Mouse (Mus musculus) CH12.LX (cell line): ENCODE measurements around the gene Dennd2d. TPM values are rescaled to one million over a fixed set of nuclear protein-coding genes. Genes with fewer than 3 reads are reported as not detected.

ENCODE experiments used
- DNase-seq: peaks from one replicate; pipeline ENCODE4 v3.0.0-alpha.2; 2013; ENCODE audit errors: extremely low read depth
- H3K27ac ChIP-seq: 2 replicates; pipeline ENCODE4 v1.5.1; 2012; ENCODE audit warnings: low read depth, mild to moderate bottlenecking, control low read depth, moderate library complexity; ENCODE audit not compliant: insufficient read depth
- H3K27me3 ChIP-seq: replicated peaks from 2 replicates; pipeline ENCODE3; 2012; ENCODE audit warnings: inconsistent platforms
- H3K36me3 ChIP-seq, 2 experiments: replicated peaks in 1 of 2; 2 replicates each; pipeline versions ENCODE3 to v1.6.1; 2012; ENCODE audit warnings: inconsistent platforms in 1 of 2, low read length in 1 of 2, mild to moderate bottlenecking in 1 of 2, mixed read lengths in 1 of 2, moderate library complexity in 1 of 2; ENCODE audit not compliant: control insufficient read depth in 1 of 2, insufficient read depth in 1 of 2
- H3K4me1 ChIP-seq, 2 experiments: 2 replicates each; pipeline ENCODE4 v1.6.1; 2012; ENCODE audit warnings: inconsistent platforms in 1 of 2, moderate library complexity in 1 of 2; ENCODE audit not compliant: insufficient read depth in 2 of 2, control insufficient read depth in 1 of 2
- H3K4me2 ChIP-seq: 2 replicates; pipeline ENCODE4 v1.6.1; 2012; ENCODE audit warnings: low read depth, mild to moderate bottlenecking, control low read depth; ENCODE audit not compliant: poor library complexity, insufficient read depth, severe bottlenecking
- H3K4me3 ChIP-seq, 3 experiments: fragments of 150-350 bp in 1 of 3; sonication (generic) in 1 of 3; replicated peaks in 1 of 3; 2 replicates each; pipeline versions ENCODE3 to v1.5.1; 2011 to 2012; ENCODE audit warnings: low read depth in 2 of 3, low read length in 2 of 3, mild to moderate bottlenecking in 2 of 3, moderate library complexity in 2 of 3, control low read depth in 1 of 3, improper control_type of control experiment in 1 of 3, inconsistent platforms in 1 of 3, mixed read lengths in 1 of 3; ENCODE audit not compliant: poor library complexity in 1 of 3
- H3K79me2 ChIP-seq: replicated peaks from 2 replicates; pipeline ENCODE4 v1.6.1; 2012; ENCODE audit warnings: mild to moderate bottlenecking, moderate library complexity; ENCODE audit not compliant: control insufficient read depth, poor library complexity, insufficient read depth, severe bottlenecking; ENCODE audit errors: extremely low read depth
- H3K9ac ChIP-seq: 2 replicates; pipeline ENCODE4 v1.6.1; 2012; ENCODE audit warnings: low read depth, mild to moderate bottlenecking, control low read depth, moderate library complexity; ENCODE audit not compliant: insufficient read depth
- H3K9me3 ChIP-seq: replicated peaks from 2 replicates; pipeline ENCODE3; 2012; ENCODE audit warnings: low read length, inconsistent platforms, mixed read lengths
- CHD2 ChIP-seq: IDR thresholded peaks from 2 replicates; pipeline ENCODE4 v1.6.1; 2011; ENCODE audit warnings: low read length, improper control_type of control experiment
- CTCF ChIP-seq, 2 experiments: IDR thresholded peaks in 1 of 2; conservative IDR thresholded peaks in 1 of 2; 2 replicates each; pipeline ENCODE4 v1.5.1; 2011 to 2012; ENCODE audit warnings: low read depth in 2 of 2, low read length in 2 of 2, improper control_type of control experiment in 1 of 2, inconsistent platforms in 1 of 2, mild to moderate bottlenecking in 1 of 2, moderate library complexity in 1 of 2
- E2F4 ChIP-seq: IDR thresholded peaks from 2 replicates; pipeline ENCODE4 v1.6.1; 2011; ENCODE audit warnings: low read depth, low read length, improper control_type of control experiment; ENCODE audit not compliant: insufficient replicate concordance
- IRF4 ChIP-seq: IDR thresholded peaks from 2 replicates; pipeline ENCODE4 v1.6.1; 2014; ENCODE audit warnings: low read depth, mild to moderate bottlenecking, inconsistent platforms, low read length, improper control_type of control experiment
- JUN ChIP-seq: IDR thresholded peaks from 2 replicates; pipeline ENCODE4 v1.6.1; 2011; ENCODE audit warnings: low read depth, mild to moderate bottlenecking, low read length, improper control_type of control experiment, moderate library complexity; ENCODE audit not compliant: insufficient read depth
- JUND ChIP-seq: conservative IDR thresholded peaks from 2 replicates; pipeline ENCODE4 v1.6.1; 2011; ENCODE audit warnings: low read depth, low read length, improper control_type of control experiment
- KAT2A ChIP-seq: IDR thresholded peaks from 2 replicates; pipeline ENCODE4 v1.6.1; 2012; ENCODE audit warnings: low read length, improper control_type of control experiment, inconsistent platforms; ENCODE audit not compliant: insufficient replicate concordance
- MAFK ChIP-seq: IDR thresholded peaks from 2 replicates; pipeline ENCODE4 v1.6.1; 2011; ENCODE audit warnings: low read length, improper control_type of control experiment; ENCODE audit not compliant: insufficient replicate concordance
- MAX ChIP-seq: IDR thresholded peaks from 2 replicates; pipeline ENCODE4 v1.6.1; 2011; ENCODE audit warnings: low read length, improper control_type of control experiment
- MXI1 ChIP-seq: IDR thresholded peaks from 2 replicates; pipeline ENCODE4 v1.6.1; 2011; ENCODE audit warnings: mild to moderate bottlenecking, low read depth, low read length, improper control_type of control experiment
- PAX5 ChIP-seq: IDR thresholded peaks from 2 replicates; pipeline ENCODE4 v1.6.1; 2012; ENCODE audit warnings: low read length, inconsistent platforms, mixed read lengths
- RAD21 ChIP-seq: IDR thresholded peaks from 2 replicates; pipeline ENCODE4 v1.6.1; 2011; ENCODE audit warnings: low read depth, mild to moderate bottlenecking, low read length, improper control_type of control experiment, moderate library complexity
- SIN3A ChIP-seq: IDR thresholded peaks from 2 replicates; pipeline ENCODE4 v1.6.1; 2012; ENCODE audit warnings: low read length, improper control_type of control experiment, inconsistent platforms
- SMC3 ChIP-seq: IDR thresholded peaks from 2 replicates; pipeline ENCODE4 v1.6.1; 2011; ENCODE audit warnings: low read depth, low read length, improper control_type of control experiment
- UBTF ChIP-seq: IDR thresholded peaks from 2 replicates; pipeline ENCODE4 v1.6.1; 2012; ENCODE audit warnings: low read depth, mild to moderate bottlenecking, inconsistent platforms, low read length, improper control_type of control experiment, moderate library complexity
- ZMIZ1 ChIP-seq: IDR thresholded peaks from 2 replicates; pipeline ENCODE4 v1.6.1; 2012; ENCODE audit warnings: low read depth, mild to moderate bottlenecking, inconsistent platforms, low read length, improper control_type of control experiment
- dilution Hi-C: fragments of 300-500 bp; cut with MboI; formaldehyde crosslinking; loops from 2 replicates; pipeline ENCODE4 v1.14.3; 2020; ENCODE audit warnings: low sequenced_read_pairs; ENCODE audit not compliant: extremely low pct_unique_long_range_greater_than_20kb, extremely low pct_ligation_motif_present
- in situ Hi-C: fragments of 300-500 bp; cut with MboI; formaldehyde crosslinking; loops from 3 replicates; pipeline ENCODE4 v1.14.3; 2019; ENCODE audit warnings: low sequenced_read_pairs, low pct_ligation_motif_present, low pct_unique_long_range_greater_than_20kb, mixed read lengths
- polyA plus RNA-seq: library from polyadenylated mRNA; unstranded; fragments of >175 nt; gene quantifications from 2 replicates; pipeline ENCODE4 v1.2.1, GENCODE M21; 2012; ENCODE audit warnings: low read depth; ENCODE audit not compliant: insufficient read length
- total RNA-seq, 2 experiments: library from RNA; depleted of rRNA; stranded (reverse); fragments of 300-350 nt in 1 of 2; fragments of >200 nt in 1 of 2; gene quantifications; 2 replicates each; pipeline ENCODE4 v1.2.3; 2012 to 2014

Gene Dennd2d
- total and polyA plus RNA-seq, 3 experiments, result 30.4 to 39.8 (median 38.2) TPM

DNA sequence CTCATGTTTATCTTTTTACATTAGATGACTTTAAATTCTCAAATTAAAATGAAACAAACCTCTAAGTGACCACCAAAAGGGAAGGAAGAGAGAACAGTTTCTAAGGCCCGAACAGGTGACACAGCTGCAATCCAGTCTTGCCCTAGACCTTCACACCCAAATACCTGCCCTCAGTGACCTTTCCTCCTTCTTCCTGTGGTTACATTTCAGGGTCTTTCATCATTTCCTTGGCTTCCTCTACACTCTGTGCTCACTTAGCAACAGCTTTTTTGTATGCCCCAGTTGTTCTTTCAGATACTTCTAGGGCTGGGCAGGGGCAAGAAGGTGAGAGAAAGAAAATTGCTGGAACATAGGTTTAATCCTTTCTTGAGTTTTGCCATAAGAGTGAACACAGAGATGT lies 17.5 kb upstream of the Dennd2d start:
- TF ChIP-seq MXI1 (no peak), CTCF (conservative IDR thresholded peaks at IDR 0.05 in 1 of 2, IDR thresholded peaks at IDR 0.05 in 1 of 2; ENCODE audit: low read depth in 2 of 2, low read length in 2 of 2) (no peak), SIN3A (no peak), JUND (no peak), UBTF (no peak), PAX5 (no peak), MAFK (no peak), E2F4 (no peak), JUN (no peak), RAD21 (no peak), MAX (no peak)
- TF ChIP-seq, all 38 proteins: peak for 0
- no peak for DNase-seq
- Histone ChIP-seq H3K27ac (peak overlapping the region; percentile 36; the same call in 1 of the 2 replicates), H3K27me3 (no peaks in the 10 kb centered on the region), H3K9ac (peak overlapping the region; percentile 48), H3K79me2 (no peaks in the 10 kb centered on the region), H3K4me2 (peak overlapping the region; percentile 42), H3K4me1 (peaks cover 8 to 24% of the 10 kb centered on the region in 2 experiments), H3K4me3 (peak overlapping the region in 1 of 3 experiments; percentile 25), H3K9me3 (no peaks in the 10 kb centered on the region), H3K36me3 (no peaks in the 10 kb centered on the region)
- dilution Hi-C loops, result no loop called here
- in situ Hi-C loops, result no loop called here

DNA sequence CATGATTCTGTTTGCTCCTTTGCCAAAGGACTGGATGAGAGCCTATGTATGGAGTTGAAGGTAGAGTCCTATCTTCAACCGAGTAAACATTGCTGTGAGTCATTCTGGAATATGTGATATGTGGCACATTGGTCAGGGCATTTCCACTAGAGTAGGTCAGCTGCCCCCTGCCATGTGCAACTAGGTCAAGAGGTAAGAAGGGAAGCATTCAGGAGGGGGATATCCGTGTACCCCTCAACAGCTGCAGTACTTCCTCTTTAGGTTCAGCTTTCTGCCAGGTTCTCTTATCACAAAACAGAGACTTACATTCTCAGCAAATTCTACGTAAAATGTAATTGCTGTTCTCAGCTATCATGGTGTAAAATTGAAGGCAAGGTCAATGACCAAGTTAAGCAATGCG lies 8.0 kb upstream of the Dennd2d start:
- Histone ChIP-seq H3K9me3 (no peaks in the 10 kb centered on the region), H3K27me3 (no peaks in the 10 kb centered on the region), H3K4me1 (peaks cover 0 to 9% of the 10 kb centered on the region in 2 experiments; a peak in 2 of 4 replicates), H3K27ac (no peak overlapping the region), H3K4me3 (no peak overlapping the region), H3K36me3 (peaks cover 0 to 4% of the 10 kb centered on the region in 2 experiments), H3K9ac (no peak overlapping the region), H3K4me2 (no peak overlapping the region), H3K79me2 (no peaks in the 10 kb centered on the region)
- dilution Hi-C loops, result no loop called here
- no peak for DNase-seq
- no peak for TF ChIP-seq KAT2A
- no peak for TF ChIP-seq UBTF
- no peak for TF ChIP-seq ZMIZ1
- in situ Hi-C loops, result no loop called here

DNA sequence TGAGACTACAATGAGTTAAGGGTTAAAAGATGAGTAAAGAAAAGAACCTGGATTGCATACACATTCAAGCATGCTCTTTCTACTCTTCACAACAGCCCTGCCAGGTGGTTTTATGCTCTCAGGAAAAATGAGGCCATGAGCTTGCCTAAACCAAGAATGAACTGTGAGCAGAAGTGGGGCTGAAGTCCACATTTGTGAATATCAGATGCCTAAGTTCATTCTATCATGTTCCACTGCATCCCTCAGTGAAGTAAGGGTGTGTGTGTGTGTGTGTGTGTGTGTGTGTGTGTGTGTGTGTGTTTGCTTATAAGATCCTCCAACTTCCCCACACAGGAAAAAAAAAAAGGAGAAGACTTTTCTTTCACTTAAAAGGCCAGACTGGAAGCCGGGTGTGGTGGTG lies 5.3 kb upstream of the Dennd2d start:
- dilution Hi-C loops, result no loop called here
- no peaks in the 10 kb centered on the region for H3K9me3 ChIP-seq
- in situ Hi-C loops, result loop anchor here (25.0 kb wide), 1 partner anchor 410 kb away; no protein-coding TSS in a partner anchor

More for the DNA sequence above, 5.3 kb upstream of the Dennd2d start:
- Histone ChIP-seq H3K27ac (no peak overlapping the region), H3K4me1 (peaks cover 0 to 20% of the 10 kb centered on the region in 2 experiments; a peak in 2 of 4 replicates), H3K27me3 (no peaks in the 10 kb centered on the region), H3K9ac (no peak overlapping the region), H3K79me2 (no peaks in the 10 kb centered on the region), H3K4me3 (no peak overlapping the region), H3K36me3 (peaks cover 8 to 21% of the 10 kb centered on the region in 2 experiments), H3K4me2 (no peak overlapping the region)
- DNase-seq, result no peak
- TF ChIP-seq MAX (no peak), CHD2 (no peak), IRF4 (no peak), MXI1 (no peak), SMC3 (no peak), UBTF (no peak)
